Comparison of ENCODE assay signal across 26 mouse cellular contexts in genomic region chr5:20677246-20677645, GRCm38 (mm10).
DNase-seq lines count a peak whose midpoint lies in the region; ATAC-seq and TF ChIP-seq lines count a peak whose summit lies in the region.
"Had no signal": no experiment of that assay in that cellular context is flagged by ENCODE, and none has a peak within 500 bp of the region (broad histone marks: within the 10 kb centered on the region; RNA-seq: fewer than 3 reads in every experiment).

No protein-coding gene starts in this region.

- no peaks in the 10 kb centered on the region for H3K9me3 ChIP-seq in forebrain, embryonic 10.5 days
- no peaks in the 10 kb centered on the region for H3K9me3 ChIP-seq in forebrain, postnatal 0 days (ENCODE audit: low read length)
- H3K9me3 ChIP-seq in hindbrain, embryonic 15.5 days = no peaks in the 10 kb centered on the region
- no peaks in the 10 kb centered on the region for H3K9me3 ChIP-seq in hindbrain, embryonic 16.5 days (ENCODE audit: control insufficient read depth, low read length)
- H3K9me3 ChIP-seq in neural tube, embryonic 13.5 days = no peaks in the 10 kb centered on the region
- H3K9me3 ChIP-seq in neural tube, embryonic 15.5 days (replicated peaks) = no peaks in the 10 kb centered on the region
- H3K9me3 ChIP-seq: embryonic facial prominence, embryonic 15.5 days; heart, embryonic 13.5 days; liver, embryonic 12.5 days; stomach, embryonic 15.5 days had no signal

- 65% methylated on average over 3 of the region's 3 CpGs for WGBS in forebrain, embryonic 10.5 days
- 69% methylated on average over 3 of the region's 3 CpGs for WGBS in forebrain, postnatal 0 days
- 39% methylated on average over 3 of the region's 3 CpGs for WGBS in hindbrain, embryonic 15.5 days
- WGBS in hindbrain, embryonic 16.5 days = 40% methylated on average over 3 of the region's 3 CpGs
- 62% methylated on average over 3 of the region's 3 CpGs for WGBS in neural tube, embryonic 13.5 days
- 43% methylated on average over 3 of the region's 3 CpGs for WGBS in neural tube, embryonic 15.5 days

- no peak overlapping the region for H3K4me2 ChIP-seq in forebrain, postnatal 0 days (ENCODE audit: low read depth)
- no peak overlapping the region for H3K4me2 ChIP-seq in hindbrain, embryonic 15.5 days
- no peak overlapping the region for H3K4me2 ChIP-seq in hindbrain, embryonic 16.5 days (ENCODE audit: low read length)
- no peak overlapping the region for H3K4me2 ChIP-seq in neural tube, embryonic 13.5 days
- no peak overlapping the region for H3K4me2 ChIP-seq in neural tube, embryonic 15.5 days
- H3K4me2 ChIP-seq: embryonic facial prominence, embryonic 15.5 days; heart, embryonic 13.5 days; liver, embryonic 12.5 days; stomach, embryonic 15.5 days had no signal

- no peaks in the 10 kb centered on the region for H3K27me3 ChIP-seq in forebrain, embryonic 10.5 days (ENCODE audit: poor library complexity, severe bottlenecking)
- H3K27me3 ChIP-seq in forebrain, postnatal 0 days (ENCODE audit: insufficient read depth, low read length) = no peaks in the 10 kb centered on the region
- H3K27me3 ChIP-seq in hindbrain, embryonic 15.5 days = no peaks in the 10 kb centered on the region
- H3K27me3 ChIP-seq in hindbrain, embryonic 16.5 days (replicated peaks; ENCODE audit: control insufficient read depth, insufficient read depth, low read length) = no peaks in the 10 kb centered on the region
- H3K27me3 ChIP-seq in neural tube, embryonic 13.5 days = no peaks in the 10 kb centered on the region
- H3K27me3 ChIP-seq in neural tube, embryonic 15.5 days (replicated peaks) = no peaks in the 10 kb centered on the region
- H3K27me3 ChIP-seq: CH12.LX; embryonic facial prominence, embryonic 15.5 days; heart, embryonic 13.5 days; liver, embryonic 12.5 days; stomach, embryonic 15.5 days had no signal

- H3K36me3 ChIP-seq in forebrain, embryonic 10.5 days (replicated peaks) = no peaks in the 10 kb centered on the region
- H3K36me3 ChIP-seq in forebrain, postnatal 0 days (ENCODE audit: insufficient read depth) = no peaks in the 10 kb centered on the region
- no peaks in the 10 kb centered on the region for H3K36me3 ChIP-seq in hindbrain, embryonic 15.5 days
- no peaks in the 10 kb centered on the region for H3K36me3 ChIP-seq in hindbrain, embryonic 16.5 days (ENCODE audit: control insufficient read depth, insufficient read depth, low read length)
- H3K36me3 ChIP-seq in neural tube, embryonic 13.5 days = no peaks in the 10 kb centered on the region
- no peaks in the 10 kb centered on the region for H3K36me3 ChIP-seq in neural tube, embryonic 15.5 days
- H3K36me3 ChIP-seq: embryonic facial prominence, embryonic 15.5 days; heart, embryonic 13.5 days; liver, embryonic 12.5 days; stomach, embryonic 15.5 days had no signal

- 0 out of 2 replicates have a peak overlapping the region, but pooled peaks have one; percentile 72 for H3K27ac ChIP-seq in forebrain, embryonic 10.5 days
- H3K27ac ChIP-seq in forebrain, postnatal 0 days (ENCODE audit: low read depth, low read length) = no peak overlapping the region
- H3K27ac ChIP-seq in hindbrain, embryonic 15.5 days (replicated peaks) = peak overlapping the region; percentile 46; the same call in 1 of the 2 replicates
- no peak overlapping the region; the same call in 1 of the 2 replicates for H3K27ac ChIP-seq in hindbrain, embryonic 16.5 days (ENCODE audit: low read depth, low read length)
- H3K27ac ChIP-seq in neural tube, embryonic 13.5 days (replicated peaks) = peak overlapping the region; percentile 30; the same call in 1 of the 2 replicates
- H3K27ac ChIP-seq in neural tube, embryonic 15.5 days (replicated peaks) = no peak overlapping the region
- H3K27ac ChIP-seq: embryonic facial prominence, embryonic 15.5 days; gastrocnemius, adult 2 months; heart, embryonic 13.5 days; liver, embryonic 12.5 days; stomach, embryonic 15.5 days had no signal

- DNase-seq in forebrain, embryonic 10.5 days (ENCODE audit: extremely low spot score, low spot score) = no peak
- DNase-seq in forebrain, postnatal 0 days = no peak
- no peak for DNase-seq in ovary, postnatal 10 days (ENCODE audit: low spot score)
- no peak for DNase-seq in adrenal gland, postnatal 10 days
- DNase-seq: cerebellum, adult 2 months; cerebellum, postnatal 14 days; gastrocnemius, adult 2 months; gastrocnemius, postnatal 36 days; heart, adult 18-20 months; heart, postnatal 10 days; kidney, adult 11 months; kidney, postnatal 25 days; liver, postnatal 0 days; lung, postnatal 36 days; right cerebral cortex, postnatal 25 days had no signal

- no peak for ATAC-seq in forebrain, postnatal 0 days
- ATAC-seq in hindbrain, embryonic 15.5 days (ENCODE audit: low FRiP score, low read depth) = no peak
- ATAC-seq in hindbrain, embryonic 16.5 days = no peak
- ATAC-seq in neural tube, embryonic 13.5 days (ENCODE audit: low read depth) = no peak
- no peak for ATAC-seq in neural tube, embryonic 15.5 days (ENCODE audit: low FRiP score)
- ATAC-seq: activated CD4-positive, CD25-positive, alpha-beta regulatory T cell, adult 4 months; inflammation-experienced regulatory T-cells, adult 6 months; liver, embryonic 12.5 days; liver, postnatal 0 days had no signal

- H3K4me1 ChIP-seq in forebrain, embryonic 10.5 days = peaks cover 39% of the 10 kb centered on the region
- H3K4me1 ChIP-seq in forebrain, postnatal 0 days (ENCODE audit: insufficient read depth) = peaks cover 6% of the 10 kb centered on the region; the same call in 1 of the 2 replicates
- H3K4me1 ChIP-seq in hindbrain, embryonic 15.5 days (replicated peaks) = peaks cover 27% of the 10 kb centered on the region
- H3K4me1 ChIP-seq in hindbrain, embryonic 16.5 days (ENCODE audit: control insufficient read depth, insufficient read depth, low read depth, low read length) = peaks cover 7% of the 10 kb centered on the region
- peaks cover 26% of the 10 kb centered on the region for H3K4me1 ChIP-seq in neural tube, embryonic 13.5 days (replicated peaks)
- peaks cover 18% of the 10 kb centered on the region for H3K4me1 ChIP-seq in neural tube, embryonic 15.5 days
- H3K4me1 ChIP-seq: liver, embryonic 12.5 days; stomach, embryonic 15.5 days had no signal

- no peak for TF ChIP-seq CTCF in forebrain, postnatal 0 days (IDR thresholded peaks at IDR 0.05; ENCODE audit: low read depth)

- H3K9ac ChIP-seq in forebrain, postnatal 0 days = no peak overlapping the region
- H3K9ac ChIP-seq in hindbrain, embryonic 15.5 days = no peak overlapping the region
- H3K9ac ChIP-seq in hindbrain, embryonic 16.5 days (ENCODE audit: low read depth, low read length) = no peak overlapping the region
- H3K9ac ChIP-seq in neural tube, embryonic 13.5 days = no peak overlapping the region
- H3K9ac ChIP-seq in neural tube, embryonic 15.5 days (replicated peaks) = no peak overlapping the region
- H3K9ac ChIP-seq: embryonic facial prominence, embryonic 15.5 days; heart, embryonic 13.5 days; liver, embryonic 12.5 days; liver, postnatal 0 days; stomach, embryonic 15.5 days had no signal

- H3K4me3 ChIP-seq in forebrain, embryonic 10.5 days = no peak overlapping the region
- no peak overlapping the region for H3K4me3 ChIP-seq in forebrain, postnatal 0 days (ENCODE audit: low read depth, low read length)
- no peak overlapping the region for H3K4me3 ChIP-seq in hindbrain, embryonic 15.5 days
- H3K4me3 ChIP-seq in hindbrain, embryonic 16.5 days (ENCODE audit: low read length) = no peak overlapping the region
- H3K4me3 ChIP-seq in neural tube, embryonic 13.5 days = no peak overlapping the region
- H3K4me3 ChIP-seq in neural tube, embryonic 15.5 days (replicated peaks) = no peak overlapping the region
- H3K4me3 ChIP-seq: embryonic facial prominence, embryonic 15.5 days; gastrocnemius, adult 2 months; heart, embryonic 13.5 days; liver, embryonic 12.5 days; stomach, embryonic 15.5 days had no signal

Comparison
In these comparisons a context has a peak if more than half of its experiments do, and no peak if none do; other contexts are left out.
1. H3K27ac ChIP-seq: peak in forebrain, embryonic 10.5 days (single experiment), hindbrain, embryonic 15.5 days (single experiment) and neural tube, embryonic 13.5 days (single experiment); none in forebrain, postnatal 0 days (single experiment), hindbrain, embryonic 16.5 days (single experiment) and neural tube, embryonic 15.5 days (single experiment).